Mouse (Mus musculus): ENCODE data around the gene Pip5k1b. TPM values are rescaled to one million over a fixed set of nuclear protein-coding genes. Genes with fewer than 3 reads are reported as not detected.
A peak's percentile ranks its signal among the peaks of the same experiment; 100 is the strongest.

The Pip5k1b gene
- polyA plus RNA-seq, 1 experiment from 2014 or later = 3.4 TPM

GRCm38 (mm10) chr19:24302198-24302597, 253.5 kb downstream of the Pip5k1b start:
- Histone ChIP-seq H3K36me3 (no peaks in the 10 kb centered on the region), H3K9ac (no peak overlapping the region), H3K27me3 (no peaks in the 10 kb centered on the region), H3K4me2 (no peak overlapping the region), H3K27ac (no peak overlapping the region), H3K4me1 (no peaks in the 10 kb centered on the region), H3K9me3 (no peaks in the 10 kb centered on the region), H3K4me3 (no peak overlapping the region)
- WGBS = 52% methylated on average over 10 of the region's 10 CpGs
- no peak for ATAC-seq (ENCODE audit: borderline replicate concordance, extremely low read depth, low FRiP score, low TSS enrichment)

GRCm38 (mm10) chr19:24301768-24302148, 253.9 kb downstream of the Pip5k1b start:
- Histone ChIP-seq H3K36me3 (no peaks in the 10 kb centered on the region), H3K4me3 (no peak overlapping the region), H3K9me3 (no peaks in the 10 kb centered on the region), H3K9ac (no peak overlapping the region), H3K4me1 (no peaks in the 10 kb centered on the region), H3K27ac (no peak overlapping the region), H3K27me3 (no peaks in the 10 kb centered on the region), H3K4me2 (peak overlapping the region; percentile 47; the same call in 1 of the 2 replicates)
- 26% methylated on average over 5 of the region's 5 CpGs for WGBS
- no peak for ATAC-seq (ENCODE audit: borderline replicate concordance, extremely low read depth, low FRiP score, low TSS enrichment)

GRCm38 (mm10) chr19:24300994-24301767, 254.5 kb downstream of the Pip5k1b start:
- Histone ChIP-seq H3K27ac (no peak overlapping the region), H3K27me3 (no peaks in the 10 kb centered on the region), H3K4me3 (peak overlapping the region; percentile 27), H3K9me3 (no peaks in the 10 kb centered on the region), H3K4me1 (no peaks in the 10 kb centered on the region), H3K4me2 (peak overlapping the region; percentile 47), H3K36me3 (no peaks in the 10 kb centered on the region), H3K9ac (no peak overlapping the region)
- ATAC-seq (ENCODE audit: borderline replicate concordance, extremely low read depth, low FRiP score, low TSS enrichment) = peak; percentile 84
- WGBS = 4% methylated on average over 9 of the region's 9 CpGs

- no peak overlapping the region for H3K4me2 ChIP-seq
- H3K9ac ChIP-seq = no peak overlapping the region
- ATAC-seq (ENCODE audit: borderline replicate concordance, extremely low read depth, low FRiP score, low TSS enrichment) = no peak
- H3K36me3 ChIP-seq = no peaks in the 10 kb centered on the region
- 42% methylated on average over 5 of the region's 5 CpGs for WGBS
- H3K4me3 ChIP-seq = no peak overlapping the region
- no peaks in the 10 kb centered on the region for H3K9me3 ChIP-seq
- H3K4me1 ChIP-seq = peaks cover 7% of the 10 kb centered on the region; the same call in 1 of the 2 replicates
- no peak overlapping the region for H3K27ac ChIP-seq
- H3K27me3 ChIP-seq = no peaks in the 10 kb centered on the region
These were observed 262.1 kb downstream of the Pip5k1b start for GRCm38 (mm10) chr19:24293537-24293936.

GRCm38 (mm10) chr19:24284187-24284586, 271.5 kb downstream of the Pip5k1b start:
- Histone ChIP-seq H3K27ac (no peak overlapping the region), H3K4me1 (peaks cover 3% of the 10 kb centered on the region), H3K36me3 (no peaks in the 10 kb centered on the region), H3K27me3 (no peaks in the 10 kb centered on the region), H3K9ac (no peak overlapping the region), H3K4me2 (no peak overlapping the region), H3K4me3 (no peak overlapping the region), H3K9me3 (no peaks in the 10 kb centered on the region)
- ATAC-seq (ENCODE audit: borderline replicate concordance, extremely low read depth, low FRiP score, low TSS enrichment) = no peak
- 45% methylated on average over 4 of the region's 4 CpGs for WGBS

GRCm38 (mm10) chr19:24281288-24281980, 274.2 kb downstream of the Pip5k1b start:
- no peak overlapping the region for H3K9ac ChIP-seq
- peak overlapping the region; percentile 81 for H3K4me2 ChIP-seq
- H3K9me3 ChIP-seq = no peaks in the 10 kb centered on the region
- no peaks in the 10 kb centered on the region for H3K36me3 ChIP-seq
- ATAC-seq (ENCODE audit: borderline replicate concordance, extremely low read depth, low FRiP score, low TSS enrichment) = no peak
- H3K27me3 ChIP-seq = no peaks in the 10 kb centered on the region
- H3K4me1 ChIP-seq = peaks cover 9% of the 10 kb centered on the region
- H3K27ac ChIP-seq = no peak overlapping the region
- peak overlapping the region; percentile 79; the same call in 1 of the 2 replicates for H3K4me3 ChIP-seq
- 53% methylated on average over 7 of the region's 7 CpGs for WGBS

GRCm38 (mm10) chr19:24280601-24281228, 275.0 kb downstream of the Pip5k1b start, which contains the start of gene Fxn:
Gene Fxn, minus strand, starts transcription at chr19:24280605.
- H3K4me2 ChIP-seq = peak within 1 kb of the TSS; percentile 81
- H3K9ac ChIP-seq = peak within 1 kb of the TSS; percentile 75
- no peaks in the 10 kb centered on the region for H3K9me3 ChIP-seq
- ATAC-seq (ENCODE audit: borderline replicate concordance, extremely low read depth, low FRiP score, low TSS enrichment) = peak; percentile 94
- under 1% methylated on average over 14 of the region's 22 CpGs for WGBS
- H3K4me1 ChIP-seq = peaks cover 9% of the 10 kb centered on the region
- H3K27ac ChIP-seq = peak within 1 kb of the TSS; percentile 95
- H3K27me3 ChIP-seq = no peaks in the 10 kb centered on the region
- H3K4me3 ChIP-seq = peak within 1 kb of the TSS; percentile 79
- H3K36me3 ChIP-seq = 0 out of 2 replicates have a peak, but pooled peaks cover under 1% of the 10 kb centered on the region

- ATAC-seq (ENCODE audit: borderline replicate concordance, extremely low read depth, low FRiP score, low TSS enrichment) = peak; percentile 55
- Histone ChIP-seq H3K4me2 (peak overlapping the region; percentile 81), H3K4me3 (peak overlapping the region; percentile 79), H3K36me3 (0 out of 2 replicates have a peak, but pooled peaks cover 3% of the 10 kb centered on the region), H3K27ac (peak overlapping the region; percentile 95), H3K4me1 (peaks cover 9% of the 10 kb centered on the region), H3K9ac (peak overlapping the region; percentile 75), H3K27me3 (no peaks in the 10 kb centered on the region), H3K9me3 (no peaks in the 10 kb centered on the region)
- WGBS = 0% methylated on average over 59 of the region's 78 CpGs
These were observed 275.7 kb downstream of the Pip5k1b start for GRCm38 (mm10) chr19:24279706-24280600.

- 0 out of 2 replicates have a peak, but pooled peaks cover 3% of the 10 kb centered on the region for H3K36me3 ChIP-seq
- H3K4me3 ChIP-seq = peak overlapping the region; percentile 79; the same call in 1 of the 2 replicates
- WGBS = 77% methylated on average over 15 of the region's 15 CpGs
- peaks cover 9% of the 10 kb centered on the region for H3K4me1 ChIP-seq
- no peak overlapping the region; the same call in 1 of the 2 replicates for H3K9ac ChIP-seq
- H3K4me2 ChIP-seq = peak overlapping the region; percentile 81; the same call in 1 of the 2 replicates
- no peak overlapping the region for H3K27ac ChIP-seq
- no peak for ATAC-seq (ENCODE audit: borderline replicate concordance, extremely low read depth, low FRiP score, low TSS enrichment)
- H3K9me3 ChIP-seq = no peaks in the 10 kb centered on the region
- no peaks in the 10 kb centered on the region for H3K27me3 ChIP-seq
These were observed 276.8 kb downstream of the Pip5k1b start for GRCm38 (mm10) chr19:24278859-24279258.

- no peaks in the 10 kb centered on the region for H3K27me3 ChIP-seq
- ATAC-seq (ENCODE audit: borderline replicate concordance, extremely low read depth, low FRiP score, low TSS enrichment) = no peak
- no peak overlapping the region for H3K4me3 ChIP-seq
- H3K9me3 ChIP-seq = no peaks in the 10 kb centered on the region
- no peak overlapping the region for H3K4me2 ChIP-seq
- H3K27ac ChIP-seq = no peak overlapping the region
- WGBS = 62% methylated on average over 3 of the region's 3 CpGs
- 0 out of 2 replicates have a peak, but pooled peaks cover 3% of the 10 kb centered on the region for H3K36me3 ChIP-seq
- H3K4me1 ChIP-seq = peaks cover 12% of the 10 kb centered on the region
- no peak overlapping the region for H3K9ac ChIP-seq
These were observed 281.4 kb downstream of the Pip5k1b start for GRCm38 (mm10) chr19:24274281-24274680.
